Mouse (Mus musculus) 3T3-L1 (cell line): ENCODE data around the gene Eif4e2.

ENCODE experiments used
- DNase-seq: peaks from one replicate; pipeline ENCODE4 v3.0.0-alpha.2; 2015; ENCODE audit warnings: low read depth, low spot score

The Eif4e2 gene

DNA sequence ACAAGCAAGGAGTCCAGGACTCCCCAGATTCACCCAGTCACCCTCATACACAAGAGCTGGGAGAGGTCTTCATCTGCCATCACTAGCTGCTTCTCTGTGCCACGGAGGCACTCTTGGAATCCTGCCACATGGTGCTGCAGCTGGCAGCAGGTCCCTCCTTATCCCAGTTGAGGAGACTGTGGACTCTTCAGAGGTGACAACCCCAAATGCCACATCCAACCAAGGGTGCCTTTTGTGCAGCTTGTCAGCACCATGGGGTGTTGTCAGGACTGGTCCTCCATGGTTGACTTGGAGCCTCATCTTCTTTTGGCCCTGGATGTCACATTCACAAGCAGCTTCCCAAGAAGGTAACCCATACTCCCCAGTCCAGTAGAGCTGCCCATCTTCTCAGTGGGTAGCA lies 11.9 kb upstream of the Eif4e2 start:
- no peak for DNase-seq

GRCm38 (mm10) chr1:87203779-87204178 lies 9.9 kb upstream of the Eif4e2 start:
- DNase-seq = no peak

- DNase-seq = no peak
Measured at GRCm38 (mm10) chr1:87204465-87204864, 9.2 kb upstream of the Eif4e2 start, which contains the start of gene Chrng. Chrng (plus strand) TSS chr1:87204657.

DNA sequence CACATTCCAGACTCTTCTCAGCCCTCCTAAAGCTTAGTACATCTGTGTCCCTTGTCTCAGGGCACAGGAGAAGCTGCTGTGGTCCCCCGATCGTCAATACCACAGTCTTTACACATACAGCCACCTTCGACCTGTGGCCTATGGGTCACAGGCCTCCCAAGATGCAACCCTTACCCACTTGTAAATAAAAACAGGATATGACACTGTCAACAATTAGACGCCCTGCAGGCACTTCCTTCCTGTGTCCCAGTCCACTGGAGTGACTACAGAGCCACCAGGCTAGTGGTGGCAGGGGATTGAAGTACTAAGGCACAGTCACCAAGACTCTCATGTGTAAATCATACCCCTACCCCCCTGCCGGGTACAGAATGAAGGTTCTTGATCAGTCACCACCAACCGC lies 8.7 kb upstream of the Eif4e2 start:
- no peak for DNase-seq

GRCm38 (mm10) chr1:87205502-87205901 lies 8.2 kb upstream of the Eif4e2 start:
- DNase-seq = no peak

- no peak for DNase-seq
Measured at GRCm38 (mm10) chr1:87206339-87206738, 7.4 kb upstream of the Eif4e2 start.

GRCm38 (mm10) chr1:87211431-87211830 lies 2.3 kb upstream of the Eif4e2 start:
- no peak for DNase-seq

GRCm38 (mm10) chr1:87214748-87215147 lies 1.0 kb downstream of the Eif4e2 start:
- DNase-seq = peak; percentile 35

DNA sequence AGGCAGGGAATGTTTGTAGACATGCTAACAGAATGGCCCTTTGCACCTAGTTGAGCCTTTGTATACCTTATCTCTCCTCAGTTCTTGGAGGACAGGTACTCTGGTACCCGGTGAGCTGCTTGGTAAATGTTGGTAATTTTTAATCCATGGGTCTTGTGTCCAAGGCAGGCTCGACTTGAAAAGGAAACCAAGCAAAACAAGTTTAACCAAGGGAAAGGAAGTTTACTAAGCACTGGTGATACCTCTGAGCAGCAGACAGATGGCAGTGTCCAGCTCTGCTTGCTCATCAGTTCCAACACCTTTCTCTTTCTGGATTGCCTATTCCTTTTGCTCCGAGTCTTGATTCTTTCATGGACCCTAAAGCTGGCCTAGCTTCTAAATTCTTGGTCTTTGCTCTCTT lies 4.2 kb downstream of the Eif4e2 start:
- DNase-seq = peak; percentile 49

- DNase-seq = no peak
Measured at GRCm38 (mm10) chr1:87225739-87226138, 12.0 kb downstream of the Eif4e2 start.

- no peak for DNase-seq
Measured at GRCm38 (mm10) chr1:87226409-87227159, 12.9 kb downstream of the Eif4e2 start.

GRCm38 (mm10) chr1:87227160-87227550 lies 13.4 kb downstream of the Eif4e2 start:
- DNase-seq = no peak

- DNase-seq = no peak
Measured at GRCm38 (mm10) chr1:87230606-87231005, 16.9 kb downstream of the Eif4e2 start.

DNA sequence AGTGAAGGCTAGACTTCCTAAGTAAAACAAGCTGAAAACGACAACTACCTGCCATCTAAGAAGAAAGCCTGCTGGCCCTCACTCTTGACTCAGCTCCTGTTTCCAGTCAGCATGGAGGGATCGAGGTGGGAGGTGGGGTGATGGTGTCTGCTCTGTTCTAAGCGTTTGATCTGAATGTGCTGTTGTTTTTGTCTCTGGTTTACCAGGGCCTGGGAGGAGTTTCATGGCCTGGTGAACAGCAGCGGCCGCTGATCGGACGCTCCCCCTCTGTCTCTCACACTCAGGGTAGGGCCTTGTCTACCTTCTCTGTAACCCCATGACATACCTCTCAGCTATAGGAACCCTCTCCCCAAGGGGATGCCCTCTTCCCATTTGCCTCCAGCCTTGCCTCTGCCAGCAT lies 18.5 kb downstream of the Eif4e2 start:
- no peak for DNase-seq

GRCm38 (mm10) chr1:87239056-87239455 lies 25.3 kb downstream of the Eif4e2 start:
- DNase-seq = peak; percentile 34

DNA sequence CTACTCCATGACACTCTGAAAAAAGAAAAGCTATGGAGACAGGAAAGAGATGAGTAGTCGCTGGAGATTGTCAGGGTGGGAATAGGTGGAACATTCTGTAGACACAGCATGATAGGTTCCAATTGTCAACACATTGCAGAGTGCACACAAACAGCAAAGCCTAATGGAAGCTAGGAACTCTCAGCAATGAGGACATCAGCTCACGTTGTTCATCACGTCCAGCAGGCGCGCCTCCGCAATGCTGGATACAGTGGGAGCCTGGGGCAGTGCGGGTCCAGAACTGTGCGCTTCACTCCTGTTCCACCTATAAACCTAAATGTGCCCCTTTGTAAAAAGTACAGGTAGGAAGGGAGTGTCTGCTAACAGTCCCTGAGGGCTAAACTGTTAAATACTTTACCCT lies 29.3 kb downstream of the Eif4e2 start:
- no peak for DNase-seq

- no peak for DNase-seq
Measured at GRCm38 (mm10) chr1:87245430-87245829, 31.7 kb downstream of the Eif4e2 start.

DNA sequence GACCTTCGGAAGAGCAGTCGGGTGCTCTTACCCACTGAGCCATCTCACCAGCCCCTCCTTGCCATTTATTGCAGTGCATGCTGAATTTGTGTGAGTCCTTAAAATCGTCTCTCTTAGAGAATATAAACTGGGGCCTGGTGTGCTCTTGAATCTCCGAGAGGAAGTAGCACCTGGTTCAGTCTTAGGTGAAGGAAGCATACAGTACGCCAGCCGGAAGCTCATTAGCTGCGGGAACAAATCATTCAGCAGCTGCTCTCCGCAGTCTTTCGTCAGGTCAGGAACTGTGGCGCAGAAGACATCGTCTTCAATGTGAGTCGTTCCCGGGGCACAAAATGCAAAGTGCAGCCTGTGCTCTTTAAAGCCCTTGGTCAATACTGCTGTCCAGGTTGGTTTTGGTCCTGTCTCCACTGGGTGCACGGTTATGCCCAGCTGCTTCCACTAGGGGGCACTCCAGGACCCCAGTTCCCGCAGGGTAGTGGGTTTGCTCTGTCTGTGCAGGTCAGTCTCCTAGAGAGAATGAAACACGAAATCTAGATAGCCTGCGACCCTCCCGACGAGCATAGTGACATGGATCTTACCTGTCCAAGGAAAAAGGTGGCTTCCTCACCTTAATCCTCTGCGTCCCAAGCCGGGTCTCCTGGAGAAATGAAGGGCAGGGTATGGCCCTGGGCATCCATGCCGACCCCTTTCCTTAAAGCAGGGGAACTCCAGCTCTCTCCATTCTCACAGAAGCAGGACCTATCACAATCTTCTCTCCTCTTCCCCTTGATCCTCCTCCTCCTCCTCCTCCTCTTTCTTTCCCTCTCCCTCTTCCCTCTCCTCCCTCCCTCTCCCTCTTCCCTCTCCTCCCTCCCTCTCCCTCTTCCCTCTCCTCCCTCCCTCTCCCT lies 32.5 kb downstream of the Eif4e2 start:
- DNase-seq = peak; percentile 83

GRCm38 (mm10) chr1:87252040-87252609 lies 38.4 kb downstream of the Eif4e2 start:
- no peak for DNase-seq

- peak; percentile 81 for DNase-seq
Measured at GRCm38 (mm10) chr1:87255173-87255572, 41.5 kb downstream of the Eif4e2 start.

- no peak for DNase-seq
Measured at GRCm38 (mm10) chr1:87257691-87258090, 44.0 kb downstream of the Eif4e2 start.

DNA sequence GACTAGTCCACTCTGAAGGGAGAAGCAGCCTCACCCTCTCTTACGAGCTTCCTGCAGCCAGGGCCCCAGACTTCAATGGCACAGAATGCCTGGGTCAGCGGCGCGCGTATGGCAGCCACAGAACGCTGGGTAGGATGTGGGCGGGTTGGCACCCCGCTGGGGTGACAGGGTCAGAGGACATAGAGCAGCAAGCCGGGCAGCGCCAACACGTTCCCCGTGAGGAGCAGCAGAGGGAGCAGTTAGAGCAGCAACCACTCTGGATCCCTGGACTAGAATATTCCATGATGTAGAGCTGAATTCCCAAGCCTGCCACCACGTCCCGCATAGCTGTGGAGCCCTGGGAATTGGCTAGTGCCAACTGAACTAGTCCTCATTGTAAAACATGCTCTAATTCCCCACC lies 44.8 kb downstream of the Eif4e2 start:
- no peak for DNase-seq
